Mouse (Mus musculus) CH12.LX (cell line): ENCODE data around the gene Prkcsh. TPM values are rescaled to one million over a fixed set of nuclear protein-coding genes. Genes with fewer than 3 reads are reported as not detected.

Experiments used
- DNase-seq: peaks from one replicate; pipeline ENCODE4 v3.0.0-alpha.2; 2013; ENCODE audit errors: extremely low read depth
- H3K27ac ChIP-seq: 2 replicates; pipeline ENCODE4 v1.5.1; 2012; ENCODE audit warnings: low read depth, mild to moderate bottlenecking, control low read depth, moderate library complexity; ENCODE audit not compliant: insufficient read depth
- H3K27me3 ChIP-seq: replicated peaks from 2 replicates; pipeline ENCODE3; 2012; ENCODE audit warnings: inconsistent platforms
- H3K36me3 ChIP-seq, 2 experiments: replicated peaks in 1 of 2; 2 replicates each; pipeline versions ENCODE3 to v1.6.1; 2012; ENCODE audit warnings: inconsistent platforms in 1 of 2, low read length in 1 of 2, mild to moderate bottlenecking in 1 of 2, mixed read lengths in 1 of 2, moderate library complexity in 1 of 2; ENCODE audit not compliant: control insufficient read depth in 1 of 2, insufficient read depth in 1 of 2
- H3K4me1 ChIP-seq, 2 experiments: 2 replicates each; pipeline ENCODE4 v1.6.1; 2012; ENCODE audit warnings: inconsistent platforms in 1 of 2, moderate library complexity in 1 of 2; ENCODE audit not compliant: insufficient read depth in 2 of 2, control insufficient read depth in 1 of 2
- H3K4me2 ChIP-seq: 2 replicates; pipeline ENCODE4 v1.6.1; 2012; ENCODE audit warnings: low read depth, mild to moderate bottlenecking, control low read depth; ENCODE audit not compliant: poor library complexity, insufficient read depth, severe bottlenecking
- H3K4me3 ChIP-seq, 3 experiments: fragments of 150-350 bp in 1 of 3; sonication (generic) in 1 of 3; replicated peaks in 1 of 3; 2 replicates each; pipeline versions ENCODE3 to v1.5.1; 2011 to 2012; ENCODE audit warnings: low read depth in 2 of 3, low read length in 2 of 3, mild to moderate bottlenecking in 2 of 3, moderate library complexity in 2 of 3, control low read depth in 1 of 3, improper control_type of control experiment in 1 of 3, inconsistent platforms in 1 of 3, mixed read lengths in 1 of 3; ENCODE audit not compliant: poor library complexity in 1 of 3
- H3K79me2 ChIP-seq: replicated peaks from 2 replicates; pipeline ENCODE4 v1.6.1; 2012; ENCODE audit warnings: mild to moderate bottlenecking, moderate library complexity; ENCODE audit not compliant: control insufficient read depth, poor library complexity, insufficient read depth, severe bottlenecking; ENCODE audit errors: extremely low read depth
- H3K9ac ChIP-seq: 2 replicates; pipeline ENCODE4 v1.6.1; 2012; ENCODE audit warnings: low read depth, mild to moderate bottlenecking, control low read depth, moderate library complexity; ENCODE audit not compliant: insufficient read depth
- H3K9me3 ChIP-seq: replicated peaks from 2 replicates; pipeline ENCODE3; 2012; ENCODE audit warnings: low read length, inconsistent platforms, mixed read lengths
- BHLHE40 ChIP-seq: IDR thresholded peaks from 2 replicates; pipeline ENCODE4 v1.6.1; 2011; ENCODE audit warnings: mild to moderate bottlenecking, low read depth, low read length, improper control_type of control experiment
- CTCF ChIP-seq, 2 experiments: IDR thresholded peaks in 1 of 2; conservative IDR thresholded peaks in 1 of 2; 2 replicates each; pipeline ENCODE4 v1.5.1; 2011 to 2012; ENCODE audit warnings: low read depth in 2 of 2, low read length in 2 of 2, improper control_type of control experiment in 1 of 2, inconsistent platforms in 1 of 2, mild to moderate bottlenecking in 1 of 2, moderate library complexity in 1 of 2
- HCFC1 ChIP-seq: IDR thresholded peaks from 2 replicates; pipeline ENCODE4 v1.6.1; 2012; ENCODE audit warnings: low read depth, mild to moderate bottlenecking, inconsistent platforms, low read length, improper control_type of control experiment
- JUN ChIP-seq: IDR thresholded peaks from 2 replicates; pipeline ENCODE4 v1.6.1; 2011; ENCODE audit warnings: low read depth, mild to moderate bottlenecking, low read length, improper control_type of control experiment, moderate library complexity; ENCODE audit not compliant: insufficient read depth
- JUND ChIP-seq: conservative IDR thresholded peaks from 2 replicates; pipeline ENCODE4 v1.6.1; 2011; ENCODE audit warnings: low read depth, low read length, improper control_type of control experiment
- KAT2A ChIP-seq: IDR thresholded peaks from 2 replicates; pipeline ENCODE4 v1.6.1; 2012; ENCODE audit warnings: low read length, improper control_type of control experiment, inconsistent platforms; ENCODE audit not compliant: insufficient replicate concordance
- MAX ChIP-seq: IDR thresholded peaks from 2 replicates; pipeline ENCODE4 v1.6.1; 2011; ENCODE audit warnings: low read length, improper control_type of control experiment
- MXI1 ChIP-seq: IDR thresholded peaks from 2 replicates; pipeline ENCODE4 v1.6.1; 2011; ENCODE audit warnings: mild to moderate bottlenecking, low read depth, low read length, improper control_type of control experiment
- NRF1 ChIP-seq: IDR thresholded peaks from 2 replicates; pipeline ENCODE4 v1.6.1; 2014; ENCODE audit warnings: low read depth, mild to moderate bottlenecking, inconsistent platforms, low read length, improper control_type of control experiment, moderate library complexity
- PAX5 ChIP-seq: IDR thresholded peaks from 2 replicates; pipeline ENCODE4 v1.6.1; 2012; ENCODE audit warnings: low read length, inconsistent platforms, mixed read lengths
- POLR2A ChIP-seq: IDR thresholded peaks from 2 replicates; pipeline ENCODE4 v1.6.1; 2011; ENCODE audit warnings: low read depth, mild to moderate bottlenecking, improper control_type of control experiment, low read length
- POLR2AphosphoS2 ChIP-seq: IDR thresholded peaks from 2 replicates; pipeline ENCODE4 v1.6.1; 2011; ENCODE audit warnings: low read depth, low read length, improper control_type of control experiment
- TBP ChIP-seq: conservative IDR thresholded peaks from 2 replicates; pipeline ENCODE4 v1.6.1; 2011; ENCODE audit warnings: low read depth, low read length, improper control_type of control experiment
- TCF12 ChIP-seq: IDR thresholded peaks from 2 replicates; pipeline ENCODE4 v1.6.1; 2014; ENCODE audit warnings: low read depth, mild to moderate bottlenecking, inconsistent platforms, low read length, improper control_type of control experiment
- USF2 ChIP-seq: conservative IDR thresholded peaks from 2 replicates; pipeline ENCODE4 v1.6.1; 2011; ENCODE audit warnings: low read depth, low read length, improper control_type of control experiment
- ZC3H11A ChIP-seq: IDR thresholded peaks from 2 replicates; pipeline ENCODE4 v1.6.1; 2012; ENCODE audit warnings: low read depth, mild to moderate bottlenecking, inconsistent platforms, low read length, improper control_type of control experiment
- dilution Hi-C: fragments of 300-500 bp; cut with MboI; formaldehyde crosslinking; loops from 2 replicates; pipeline ENCODE4 v1.14.3; 2020; ENCODE audit warnings: low sequenced_read_pairs; ENCODE audit not compliant: extremely low pct_unique_long_range_greater_than_20kb, extremely low pct_ligation_motif_present
- in situ Hi-C: fragments of 300-500 bp; cut with MboI; formaldehyde crosslinking; loops from 3 replicates; pipeline ENCODE4 v1.14.3; 2019; ENCODE audit warnings: low sequenced_read_pairs, low pct_ligation_motif_present, low pct_unique_long_range_greater_than_20kb, mixed read lengths
- polyA plus RNA-seq: library from polyadenylated mRNA; unstranded; fragments of >175 nt; gene quantifications from 2 replicates; pipeline ENCODE4 v1.2.1, GENCODE M21; 2012; ENCODE audit warnings: low read depth; ENCODE audit not compliant: insufficient read length
- total RNA-seq, 2 experiments: library from RNA; depleted of rRNA; stranded (reverse); fragments of 300-350 nt in 1 of 2; fragments of >200 nt in 1 of 2; gene quantifications; 2 replicates each; pipeline ENCODE4 v1.2.3; 2012 to 2014

Prkcsh gene
- total and polyA plus RNA-seq, 3 experiments: 72.1 to 160 (median 148) TPM

DNA sequence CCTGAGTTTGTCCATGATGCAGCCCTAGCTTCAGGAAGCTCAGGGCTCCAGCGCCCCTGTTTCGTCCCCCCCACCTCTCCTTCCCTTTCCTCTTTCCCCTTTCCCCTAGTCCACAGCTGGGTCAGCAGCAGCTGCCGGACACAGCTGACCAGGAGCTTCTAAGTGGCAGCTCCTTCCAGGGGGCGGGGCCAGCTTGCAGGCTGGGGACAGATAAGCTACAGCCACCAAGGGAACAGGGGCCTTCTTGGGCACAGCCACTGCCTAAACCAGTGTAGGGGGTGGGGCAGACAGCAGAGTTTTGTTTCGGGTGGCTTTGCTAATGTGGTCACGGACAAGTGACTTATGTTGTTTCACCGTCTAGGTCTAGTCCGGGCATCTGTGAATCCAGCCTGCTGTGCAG is 39.2 kb upstream of the Prkcsh start, which contains the start of gene Epor:
Epor (minus strand) TSS at position 90 of the 400 bp plus-strand sequence.
- H3K4me1 ChIP-seq: peaks cover 7 to 11% of the 10 kb centered on the region in 2 experiments; a peak in 3 of 4 replicates

DNA sequence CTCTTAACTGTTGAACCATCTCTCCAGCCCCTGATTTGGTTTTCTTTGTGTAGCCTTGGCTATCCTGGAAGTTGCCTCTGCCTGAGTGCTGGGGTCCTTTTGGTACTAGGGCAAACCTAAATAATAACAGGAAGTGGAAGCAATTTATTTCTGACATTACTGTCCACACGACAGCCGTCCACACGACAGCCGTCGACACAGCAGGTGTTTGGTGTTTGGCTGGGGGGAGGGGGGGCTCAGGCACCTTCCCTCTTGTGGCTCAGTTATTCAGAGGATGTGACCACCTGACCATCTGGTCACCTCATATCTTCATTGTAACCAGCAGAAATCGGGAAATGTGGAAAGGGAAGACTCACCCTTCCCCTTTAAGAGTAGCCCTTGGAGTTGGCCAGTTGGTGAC is 33.7 kb upstream of the Prkcsh start:
- Histone ChIP-seq H3K4me1 (no peaks in the 10 kb centered on the region), H3K9me3 (no peaks in the 10 kb centered on the region), H3K79me2 (no peaks in the 10 kb centered on the region), H3K4me3 (no peak overlapping the region), H3K9ac (no peak overlapping the region), H3K27ac (no peak overlapping the region), H3K36me3 (no peaks in the 10 kb centered on the region), H3K4me2 (no peak overlapping the region), H3K27me3 (peaks cover 68% of the 10 kb centered on the region)
- DNase-seq: no peak
- TF ChIP-seq JUND: no peak
- TF ChIP-seq HCFC1: no peak
- no peak for TF ChIP-seq POLR2AphosphoS2
- TF ChIP-seq BHLHE40: no peak
- TF ChIP-seq TCF12: no peak
- TF ChIP-seq KAT2A: no peak
- TF ChIP-seq MAX: no peak
- dilution Hi-C loops: no loop called here
- in situ Hi-C loops: no loop called here

More for the DNA sequence above, 39.2 kb upstream of the Prkcsh start, which contains the start of gene Epor:
- Histone ChIP-seq H3K4me3 (peak within 1 kb of the TSS in 2 of 3 experiments; percentile 15 to 51), H3K27me3 (peaks cover 59% of the 10 kb centered on the region), H3K4me2 (peak within 1 kb of the TSS; percentile 85), H3K36me3 (peaks cover 0 to under 1% of the 10 kb centered on the region in 2 experiments), H3K79me2 (no peaks in the 10 kb centered on the region), H3K9me3 (no peaks in the 10 kb centered on the region), H3K27ac (no peak within 1 kb of the TSS), H3K9ac (peak within 1 kb of the TSS; percentile 22; the same call in 1 of the 2 replicates)
- in situ Hi-C loops (loop anchor here (5.0 kb wide), 1 partner anchor 39 kb away; the partner anchor contains the start of genes Ccdc151 and Prkcsh), dilution Hi-C loops (no loop called here)
- DNase-seq: no peak
- no peak for TF ChIP-seq PAX5
- TF ChIP-seq NRF1: no peak
- TF ChIP-seq JUN: no peak
- no peak for TF ChIP-seq CTCF (conservative IDR thresholded peaks at IDR 0.05 in 1 of 2, IDR thresholded peaks at IDR 0.05 in 1 of 2; ENCODE audit: low read depth in 2 of 2, low read length in 2 of 2)
- TF ChIP-seq ZC3H11A: no peak

DNA sequence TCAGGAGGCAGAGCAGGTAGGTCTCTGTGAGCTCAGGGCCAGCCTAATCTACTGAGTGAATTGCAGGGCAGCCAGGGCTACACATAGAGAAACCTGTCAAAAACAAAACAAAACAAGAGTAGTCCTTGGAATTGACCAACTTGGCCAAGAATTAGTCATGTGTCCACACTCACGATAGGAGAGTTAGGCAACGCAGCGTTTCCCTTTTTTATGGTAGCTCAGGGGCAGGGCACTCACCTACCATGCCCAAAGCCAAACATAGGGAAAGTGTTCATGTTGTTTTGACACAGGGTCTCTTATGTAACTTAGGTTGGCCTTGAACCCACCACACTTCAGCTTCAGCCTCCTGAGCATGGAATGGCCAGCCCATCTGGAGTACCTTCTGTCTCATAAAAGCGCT is 33.3 kb upstream of the Prkcsh start:
- H3K79me2 ChIP-seq: no peaks in the 10 kb centered on the region
- H3K9me3 ChIP-seq: no peaks in the 10 kb centered on the region
- dilution Hi-C loops (no loop called here), in situ Hi-C loops (no loop called here)
- no peak overlapping the region for H3K27ac ChIP-seq
- TF ChIP-seq USF2 (no peak), POLR2A (no peak), MXI1 (no peak), TBP (no peak)
- H3K9ac ChIP-seq: no peak overlapping the region
- DNase-seq: no peak
- H3K4me3 ChIP-seq: no peak overlapping the region
- no peaks in the 10 kb centered on the region for H3K4me1 ChIP-seq
- H3K27me3 ChIP-seq: peaks cover 68% of the 10 kb centered on the region
- no peak overlapping the region for H3K4me2 ChIP-seq
- H3K36me3 ChIP-seq: no peaks in the 10 kb centered on the region
